Mouse (Mus musculus): ENCODE data around the gene Zc3h14. TPM values are rescaled to one million over a fixed set of nuclear protein-coding genes. Genes with fewer than 3 reads are reported as not detected.

Gene Zc3h14
- polyA plus RNA-seq, 1 experiment = 119 TPM

- peak overlapping the region; percentile 83 for H3K4me3 ChIP-seq (ENCODE audit: insufficient read depth, low read length)
- no peak overlapping the region for H3K27ac ChIP-seq (ENCODE audit: insufficient read depth, low read length)
- H3K4me1 ChIP-seq (ENCODE audit: control insufficient read depth, insufficient read depth, low read length) = peaks cover 3% of the 10 kb centered on the region
- TF ChIP-seq POLR2A (IDR thresholded peaks at IDR 0.05; ENCODE audit: extremely low read depth, insufficient read depth, low read length) = 0 out of 2 replicates have a peak, but pooled peaks have one; percentile 0
- no peak for TF ChIP-seq CTCF (IDR thresholded peaks at IDR 0.05; ENCODE audit: extremely low read depth, insufficient read depth, low read length)
Observed at GRCm38 (mm10) chr12:98734880-98735801, 11.6 kb upstream of the Zc3h14 start.

GRCm38 (mm10) chr12:98736951-98737800, 9.6 kb upstream of the Zc3h14 start, which contains the start of gene Ptpn21:
TSS of gene Ptpn21 (minus strand) at chr12:98737405.
- Histone ChIP-seq H3K4me1 (ENCODE audit: control insufficient read depth, insufficient read depth, low read length) (peaks cover 3% of the 10 kb centered on the region), H3K4me3 (ENCODE audit: insufficient read depth, low read length) (peak within 1 kb of the TSS; percentile 52), H3K27ac (ENCODE audit: insufficient read depth, low read length) (peak within 1 kb of the TSS; percentile 91; the same call in 1 of the 2 replicates)
- no peak for TF ChIP-seq CTCF (IDR thresholded peaks at IDR 0.05; ENCODE audit: extremely low read depth, insufficient read depth, low read length)

GRCm38 (mm10) chr12:98737801-98738350, 8.9 kb upstream of the Zc3h14 start:
- Histone ChIP-seq H3K27ac (ENCODE audit: insufficient read depth, low read length) (peak overlapping the region; percentile 91; the same call in 1 of the 2 replicates), H3K4me1 (ENCODE audit: control insufficient read depth, insufficient read depth, low read length) (peaks cover 3% of the 10 kb centered on the region), H3K4me3 (ENCODE audit: insufficient read depth, low read length) (peak overlapping the region; percentile 52)
- TF ChIP-seq POLR2A (IDR thresholded peaks at IDR 0.05; ENCODE audit: extremely low read depth, insufficient read depth, low read length) (no peak), CTCF (IDR thresholded peaks at IDR 0.05; ENCODE audit: extremely low read depth, insufficient read depth, low read length) (no peak)

- Histone ChIP-seq H3K27ac (ENCODE audit: insufficient read depth, low read length) (no peak overlapping the region), H3K4me3 (ENCODE audit: insufficient read depth, low read length) (no peak overlapping the region), H3K4me1 (ENCODE audit: control insufficient read depth, insufficient read depth, low read length) (no peaks in the 10 kb centered on the region; the same call in 1 of the 2 replicates)
- no peak for TF ChIP-seq POLR2A (IDR thresholded peaks at IDR 0.05; ENCODE audit: extremely low read depth, insufficient read depth, low read length)
- TF ChIP-seq CTCF (IDR thresholded peaks at IDR 0.05; ENCODE audit: extremely low read depth, insufficient read depth, low read length) = no peak
Observed at GRCm38 (mm10) chr12:98741011-98741501, 5.7 kb upstream of the Zc3h14 start.

GRCm38 (mm10) chr12:98745626-98746025, 1.1 kb upstream of the Zc3h14 start:
- TF ChIP-seq POLR2A (IDR thresholded peaks at IDR 0.05; ENCODE audit: extremely low read depth, insufficient read depth, low read length) (no peak), CTCF (IDR thresholded peaks at IDR 0.05; ENCODE audit: extremely low read depth, insufficient read depth, low read length) (no peak)
- peaks cover 3% of the 10 kb centered on the region; the same call in 1 of the 2 replicates for H3K4me1 ChIP-seq (ENCODE audit: control insufficient read depth, insufficient read depth, low read length)
- H3K27ac ChIP-seq (ENCODE audit: insufficient read depth, low read length) = no peak overlapping the region
- H3K4me3 ChIP-seq (ENCODE audit: insufficient read depth, low read length) = no peak overlapping the region

- TF ChIP-seq CTCF (IDR thresholded peaks at IDR 0.05; ENCODE audit: extremely low read depth, insufficient read depth, low read length) = peak; percentile 33
- no peak for TF ChIP-seq POLR2A (IDR thresholded peaks at IDR 0.05; ENCODE audit: extremely low read depth, insufficient read depth, low read length)
- H3K4me3 ChIP-seq (ENCODE audit: insufficient read depth, low read length) = no peak overlapping the region; the same call in 1 of the 2 replicates
- H3K27ac ChIP-seq (ENCODE audit: insufficient read depth, low read length) = no peak overlapping the region
- peaks cover 3% of the 10 kb centered on the region; the same call in 1 of the 2 replicates for H3K4me1 ChIP-seq (ENCODE audit: control insufficient read depth, insufficient read depth, low read length)
Observed at GRCm38 (mm10) chr12:98746131-98746530, 633 bp upstream of the Zc3h14 start.

- peaks cover 3% of the 10 kb centered on the region; the same call in 1 of the 2 replicates for H3K4me1 ChIP-seq (ENCODE audit: control insufficient read depth, insufficient read depth, low read length)
- TF ChIP-seq POLR2A (IDR thresholded peaks at IDR 0.05; ENCODE audit: extremely low read depth, insufficient read depth, low read length) (no peak), CTCF (IDR thresholded peaks at IDR 0.05; ENCODE audit: extremely low read depth, insufficient read depth, low read length) (no peak)
- H3K4me3 ChIP-seq (ENCODE audit: insufficient read depth, low read length) = peak overlapping the region; percentile 95
- peak overlapping the region; percentile 86; the same call in 1 of the 2 replicates for H3K27ac ChIP-seq (ENCODE audit: insufficient read depth, low read length)
Observed at GRCm38 (mm10) chr12:98747380-98747753, 603 bp downstream of the Zc3h14 start.

GRCm38 (mm10) chr12:98757636-98758035, 10.9 kb downstream of the Zc3h14 start:
- TF ChIP-seq POLR2A (IDR thresholded peaks at IDR 0.05; ENCODE audit: extremely low read depth, insufficient read depth, low read length) (no peak), CTCF (IDR thresholded peaks at IDR 0.05; ENCODE audit: extremely low read depth, insufficient read depth, low read length) (no peak)
- Histone ChIP-seq H3K4me1 (ENCODE audit: control insufficient read depth, insufficient read depth, low read length) (peaks cover 3% of the 10 kb centered on the region; the same call in 1 of the 2 replicates), H3K4me3 (ENCODE audit: insufficient read depth, low read length) (no peak overlapping the region), H3K27ac (ENCODE audit: insufficient read depth, low read length) (no peak overlapping the region)

GRCm38 (mm10) chr12:98759700-98760099, 12.9 kb downstream of the Zc3h14 start:
- no peak overlapping the region for H3K27ac ChIP-seq (ENCODE audit: insufficient read depth, low read length)
- H3K4me1 ChIP-seq (ENCODE audit: control insufficient read depth, insufficient read depth, low read length) = peaks cover 3% of the 10 kb centered on the region; the same call in 1 of the 2 replicates
- no peak overlapping the region for H3K4me3 ChIP-seq (ENCODE audit: insufficient read depth, low read length)
- TF ChIP-seq CTCF (IDR thresholded peaks at IDR 0.05; ENCODE audit: extremely low read depth, insufficient read depth, low read length) (no peak), POLR2A (IDR thresholded peaks at IDR 0.05; ENCODE audit: extremely low read depth, insufficient read depth, low read length) (no peak)

Measured in cortical plate, adult 2 months (tissue).